Mouse (Mus musculus): ENCODE results near the gene Micu1. TPM values are rescaled to one million over a fixed set of nuclear protein-coding genes. Genes with fewer than 3 reads are reported as not detected.

The Micu1 gene
- 10 to 100 TPM; 69.3 to 93.3 TPM for total RNA-seq (2023)

GRCm38 (mm10) chr10:59702207-59703032 lies at the start of gene Micu1:
Gene Micu1 (plus strand): TSS chr10:59702477.

DNA sequence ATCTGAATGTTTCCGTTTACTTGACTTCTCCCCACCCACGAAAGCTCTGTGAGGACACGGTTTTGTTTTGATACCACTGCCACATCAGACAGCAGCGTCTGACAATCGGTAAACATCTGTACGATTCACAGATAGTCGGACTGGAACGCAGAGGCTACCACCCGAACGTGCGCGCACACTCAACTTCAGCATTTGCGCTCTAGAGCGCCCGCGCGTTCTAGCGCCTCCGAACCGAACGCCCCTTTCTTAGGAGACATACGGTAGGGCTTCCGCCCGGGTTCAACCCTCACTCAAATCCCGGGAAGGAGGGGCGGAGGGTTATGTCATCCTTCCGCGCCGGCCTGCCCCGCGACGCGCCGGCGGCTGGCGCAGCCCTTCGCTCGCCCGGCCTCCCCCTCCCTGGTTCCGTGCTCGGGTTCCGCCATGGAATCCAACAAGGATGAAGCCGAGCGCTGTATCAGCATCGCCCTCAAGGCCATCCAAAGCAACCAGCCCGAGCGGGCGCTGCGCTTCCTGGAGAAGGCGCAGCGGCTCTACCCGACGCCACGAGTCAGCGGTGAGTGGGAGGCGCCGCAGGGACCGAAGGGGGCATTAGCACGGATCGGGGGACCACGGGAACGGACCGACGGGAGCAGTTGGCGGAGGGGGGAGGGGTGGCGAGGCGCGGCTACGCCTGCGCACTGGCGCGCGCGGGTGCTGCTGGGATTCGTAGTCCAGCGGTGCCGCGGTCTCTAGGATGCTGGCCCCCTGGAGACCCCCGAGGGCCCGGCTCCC lies 177.2 kb downstream of the Micu1 start, which contains the start of gene Dnajb12:
TSS of gene Dnajb12 (plus strand) at position 302 of the 774 bp plus-strand sequence.

Other genes with a start within 250 kb of the Micu1 start
- not detected for gene Gm10322, start 86.4 kb upstream of the Micu1 start, total RNA-seq (2023)
- gene Mcu, start 85.8 kb upstream of the Micu1 start, total RNA-seq (2023): 10 to 100 TPM; 21.7 to 22.5 TPM
- gene Dnajb12, start 177.1 kb downstream of the Micu1 start, total RNA-seq (2023): 10 to 100 TPM; 50.4 to 58.4 TPM
- gene Ddit4, start 249.4 kb downstream of the Micu1 start, total RNA-seq (2023): 100 to 1,000 TPM; 120 to 141 TPM